Mouse (Mus musculus) liver, adult 2 months (tissue): Measurements from ENCODE around the gene Skida1. TPM values are rescaled to one million over a fixed set of nuclear protein-coding genes. Genes with fewer than 3 reads are reported as not detected.
A peak's percentile ranks its signal among the peaks of the same experiment; 100 is the strongest.

Experiments
- DNase-seq: peaks from one replicate; pipeline ENCODE4 v3.0.0-alpha.2; 2011; ENCODE audit warnings: low read depth, low spot score; ENCODE audit errors: extremely low read depth
- H3K27ac ChIP-seq: fragments of 200-500 bp; replicated peaks from 2 replicates; pipeline ENCODE4 v1.5.1; 2012; ENCODE audit warnings: low read depth, mild to moderate bottlenecking, control low read depth, inconsistent platforms, low read length; ENCODE audit not compliant: insufficient read depth
- H3K27me3 ChIP-seq: fragments of 200-500 bp; 2 replicates; pipeline ENCODE4 v1.6.1; 2012; ENCODE audit warnings: mild to moderate bottlenecking, moderate library complexity, low read length, inconsistent platforms; ENCODE audit not compliant: control insufficient read depth, insufficient read depth
- H3K36me3 ChIP-seq: fragments of 200-500 bp; 2 replicates; pipeline ENCODE4 v1.6.1; 2012; ENCODE audit warnings: low read length, inconsistent platforms; ENCODE audit not compliant: control insufficient read depth, insufficient read depth
- H3K4me1 ChIP-seq: fragments of 200-500 bp; 2 replicates; pipeline ENCODE4 v1.6.1; 2011; ENCODE audit warnings: low read length; ENCODE audit not compliant: control insufficient read depth, insufficient read depth
- H3K4me3 ChIP-seq: fragments of 200-500 bp; 2 replicates; pipeline ENCODE4 v1.5.1; 2011; ENCODE audit warnings: low read depth, mild to moderate bottlenecking, control low read depth, low read length, moderate library complexity; ENCODE audit not compliant: insufficient read depth
- H3K79me2 ChIP-seq: fragments of 200-500 bp; 2 replicates; pipeline ENCODE4 v1.6.1; 2012; ENCODE audit warnings: inconsistent platforms, mild to moderate bottlenecking, low read length, moderate library complexity; ENCODE audit not compliant: control insufficient read depth, insufficient read depth
- H3K9ac ChIP-seq: fragments of 200-500 bp; 2 replicates; pipeline ENCODE4 v1.6.1; 2012; ENCODE audit warnings: low read depth, mild to moderate bottlenecking, control low read depth, inconsistent platforms, low read length
- CTCF ChIP-seq: fragments of 200-500 bp; IDR thresholded peaks from 2 replicates; pipeline ENCODE4 v1.5.1; 2011; ENCODE audit warnings: low read depth, low read length, control low read depth
- POLR2A ChIP-seq: fragments of 200-500 bp; IDR thresholded peaks from 2 replicates; pipeline ENCODE4 v1.6.1; 2011; ENCODE audit warnings: low read length, control low read depth; ENCODE audit not compliant: insufficient read depth; ENCODE audit errors: extremely low read depth
- WGBS: fragments of 180-500 bp; shearing (Covaris S2); methylation state at CpG from one replicate; pipeline ENCODE4 v1.1.7; 2018; 5-methylcytosine and 5-hydroxymethylcytosine counted together
- polyA plus RNA-seq: library from polyadenylated mRNA; depleted of rRNA; stranded (reverse); fragments of >200 nt; gene quantifications from 2 replicates; pipeline ENCODE4 v1.2.3, GENCODE M21; 2012
- total RNA-seq: library from RNA; depleted of rRNA; stranded (reverse); fragments of >200 nt; gene quantifications from 2 replicates; pipeline ENCODE4 v1.2.3, GENCODE M21; 2014

Skida1 gene
- total and polyA plus RNA-seq, 2 experiments = 0.33 to 1.3 TPM

DNA sequence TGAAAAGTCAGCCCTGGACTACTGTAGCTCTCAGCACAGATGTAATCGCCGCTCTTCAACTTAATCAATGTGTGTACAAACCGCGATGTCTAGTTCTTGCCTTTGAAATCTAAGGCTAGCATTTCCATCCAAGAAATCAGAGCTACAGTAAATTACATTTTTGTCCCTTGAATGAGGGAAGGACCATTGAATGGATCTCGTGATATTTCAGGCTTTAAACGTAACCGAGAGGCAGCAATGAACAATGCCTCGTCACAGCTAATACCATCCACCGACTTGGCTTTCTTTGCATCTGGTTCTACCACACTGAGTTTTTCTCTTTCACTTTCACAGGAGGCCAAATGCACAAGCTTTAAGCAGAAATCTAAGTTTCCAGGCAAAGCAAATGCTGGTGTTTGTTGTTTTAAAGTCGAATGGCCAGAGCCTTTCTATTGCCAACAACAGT lies 1.7 kb upstream of the Skida1 start:
- WGBS = 22% methylated on average over 10 of the region's 10 CpGs
- Histone ChIP-seq H3K4me1 (peaks cover 10% of the 10 kb centered on the region; the same call in 1 of the 2 replicates), H3K79me2 (no peaks in the 10 kb centered on the region), H3K36me3 (no peaks in the 10 kb centered on the region), H3K4me3 (peak overlapping the region; percentile 21; the same call in 1 of the 2 replicates), H3K27ac (no peak overlapping the region), H3K9ac (no peak overlapping the region; the same call in 1 of the 2 replicates), H3K27me3 (no peaks in the 10 kb centered on the region)
- DNase-seq = no peak
- no peak for TF ChIP-seq POLR2A
- TF ChIP-seq CTCF = no peak

DNA sequence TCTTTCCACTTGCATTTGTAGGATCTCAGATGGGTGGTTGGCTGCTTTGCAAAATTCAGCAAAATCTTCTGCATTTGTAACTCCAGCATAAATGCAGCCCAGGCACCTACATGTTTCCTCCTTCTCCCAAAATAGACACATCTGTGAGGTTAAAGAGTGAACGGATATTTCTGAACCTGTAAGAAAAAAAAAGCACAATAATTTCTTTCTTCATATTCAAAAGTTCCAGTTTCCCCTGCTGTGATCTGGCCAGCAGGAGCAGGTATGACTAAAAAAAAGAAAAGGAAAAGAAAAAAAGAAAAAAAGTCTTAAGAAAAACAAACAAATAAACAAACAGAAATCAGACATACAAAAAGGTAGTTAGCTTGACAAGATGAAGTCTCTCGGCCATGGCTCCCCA lies 1.2 kb upstream of the Skida1 start:
- peak overlapping the region; percentile 21; the same call in 1 of the 2 replicates for H3K4me3 ChIP-seq
- H3K9ac ChIP-seq = no peak overlapping the region
- no peak overlapping the region for H3K27ac ChIP-seq
- WGBS = 59% methylated on average over 2 of the region's 2 CpGs
- no peak for DNase-seq
- TF ChIP-seq CTCF (no peak), POLR2A (no peak)
- H3K79me2 ChIP-seq = no peaks in the 10 kb centered on the region
- peaks cover 6% of the 10 kb centered on the region; the same call in 1 of the 2 replicates for H3K4me1 ChIP-seq
- no peaks in the 10 kb centered on the region for H3K27me3 ChIP-seq
- no peaks in the 10 kb centered on the region for H3K36me3 ChIP-seq

DNA sequence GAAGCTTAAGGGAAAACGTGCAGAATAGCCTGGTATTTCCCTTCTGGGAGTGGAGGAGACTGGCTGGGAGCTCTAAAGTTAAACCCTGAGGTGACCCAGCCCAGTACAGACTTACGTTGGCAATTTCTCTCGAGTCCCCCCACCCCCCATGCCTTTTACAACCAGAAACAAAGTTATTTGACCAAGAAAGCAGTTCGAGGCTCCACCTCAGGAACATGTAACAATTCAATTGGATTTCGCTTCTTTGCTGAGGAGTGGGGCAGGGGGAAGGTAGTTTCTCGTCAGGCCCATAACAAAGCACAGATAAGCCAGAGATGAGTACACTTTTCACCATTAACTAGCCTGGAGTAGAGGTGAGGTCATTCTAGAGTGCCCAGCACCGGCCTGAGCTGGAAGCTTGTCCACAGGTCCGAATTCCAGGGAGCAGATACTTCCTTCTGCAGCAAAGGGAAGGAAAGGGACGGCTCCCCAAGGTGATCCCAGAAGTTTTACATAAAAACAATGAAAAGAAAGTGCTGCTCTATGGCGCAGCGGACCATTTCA lies 499 bp upstream of the Skida1 start:
- no peak for TF ChIP-seq CTCF
- no peak for TF ChIP-seq POLR2A
- 64% methylated on average over 11 of the region's 11 CpGs for WGBS
- Histone ChIP-seq H3K36me3 (no peaks in the 10 kb centered on the region), H3K79me2 (no peaks in the 10 kb centered on the region), H3K27ac (no peak overlapping the region), H3K9ac (no peak overlapping the region), H3K27me3 (no peaks in the 10 kb centered on the region), H3K4me1 (peaks cover 5% of the 10 kb centered on the region; the same call in 1 of the 2 replicates), H3K4me3 (no peak overlapping the region)
- no peak for DNase-seq

DNA sequence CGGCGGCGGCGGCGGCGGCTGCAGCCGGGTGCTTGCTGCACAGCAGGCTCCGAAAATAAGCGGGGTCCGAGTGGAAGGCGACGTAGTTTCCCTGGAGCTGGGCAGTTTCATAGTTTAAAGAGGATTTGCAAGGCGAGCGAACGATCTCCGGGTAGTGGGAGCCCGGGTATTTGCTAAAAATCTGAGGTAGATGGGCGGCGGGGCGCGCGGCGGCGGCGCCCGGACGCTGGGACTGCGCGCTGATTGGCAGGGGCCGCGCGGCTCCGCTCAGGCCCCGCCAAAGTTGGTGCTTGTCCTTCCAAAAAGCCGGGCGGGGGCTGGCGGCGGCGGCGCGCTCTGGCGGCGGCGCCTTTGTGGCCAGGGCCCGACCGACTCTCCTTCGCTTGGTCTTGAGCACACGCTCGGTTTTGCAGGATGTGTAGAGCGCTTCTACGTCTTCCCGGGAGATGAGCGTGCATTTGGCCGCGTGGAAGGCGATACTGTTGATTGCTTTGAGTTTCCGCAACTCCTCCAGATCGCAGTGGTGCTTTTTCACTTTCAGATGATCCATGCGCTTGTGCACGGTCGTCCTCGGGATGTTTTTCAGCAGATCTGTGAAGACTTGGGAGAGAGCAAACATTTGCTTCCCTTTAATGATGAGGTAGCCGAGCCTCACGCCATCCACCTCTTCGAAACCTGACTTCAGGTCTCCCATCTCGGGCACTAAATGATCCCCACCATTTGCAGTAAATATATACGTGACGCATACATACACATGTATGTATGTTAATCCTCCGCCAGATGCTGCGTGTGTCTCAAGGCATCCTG lies 1.0 kb downstream of the Skida1 start:
- peak overlapping the region; percentile 47 for H3K27ac ChIP-seq
- TF ChIP-seq CTCF (no peak), POLR2A (no peak)
- H3K4me3 ChIP-seq = peak overlapping the region; percentile 62
- no peaks in the 10 kb centered on the region for H3K27me3 ChIP-seq
- 1% methylated on average over 70 of the region's 70 CpGs for WGBS
- DNase-seq = peak; percentile 44
- peak overlapping the region; percentile 89 for H3K9ac ChIP-seq
- H3K36me3 ChIP-seq = no peaks in the 10 kb centered on the region
- H3K4me1 ChIP-seq = 0 out of 2 replicates have a peak, but pooled peaks cover 3% of the 10 kb centered on the region
- no peaks in the 10 kb centered on the region for H3K79me2 ChIP-seq

DNA sequence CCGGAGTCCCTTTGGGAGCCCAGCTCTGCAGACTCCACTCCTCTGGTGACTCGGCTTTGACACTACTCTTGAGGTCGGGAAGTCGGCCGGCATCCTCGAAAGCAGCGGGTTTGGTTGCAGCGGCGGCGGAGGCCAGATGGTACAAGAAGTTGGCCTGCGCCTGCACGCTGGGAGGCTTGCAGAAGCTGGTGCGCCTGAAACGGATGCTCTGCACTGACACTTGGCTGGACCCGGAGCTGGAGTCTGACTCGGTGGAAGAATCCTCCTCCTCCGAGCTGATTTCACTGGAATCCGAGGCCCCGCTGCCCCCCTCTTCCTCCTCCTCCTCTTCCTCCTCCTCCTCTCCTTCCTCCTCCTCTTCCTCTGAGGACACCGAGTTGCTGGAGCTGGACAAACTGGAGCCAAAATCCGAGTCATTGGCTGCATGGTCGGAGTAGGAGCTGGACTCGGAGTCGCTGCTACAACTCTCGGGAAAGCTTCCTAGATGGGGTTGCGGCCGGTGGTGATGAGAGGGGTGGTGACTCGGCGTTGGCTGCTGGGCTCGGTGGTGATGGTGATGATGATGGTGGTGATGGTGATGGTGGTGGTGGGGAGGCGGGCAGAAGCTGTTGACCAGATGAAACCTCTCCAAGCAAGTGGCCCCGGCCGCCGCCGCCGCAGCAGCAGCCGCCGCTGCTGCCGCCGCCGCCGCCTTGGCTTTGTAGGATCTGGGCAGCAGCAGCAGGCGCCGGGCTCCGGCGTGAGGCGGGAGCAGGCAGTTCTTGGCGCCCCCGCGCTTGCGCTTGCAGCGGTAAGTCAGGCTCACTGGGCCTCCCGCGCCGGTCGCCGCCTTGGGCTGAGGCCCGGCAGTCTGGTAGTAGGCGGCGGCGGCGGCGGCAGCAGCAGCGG lies 1.8 kb downstream of the Skida1 start:
- TF ChIP-seq CTCF (no peak), POLR2A (no peak)
- Histone ChIP-seq H3K4me1 (0 out of 2 replicates have a peak, but pooled peaks cover 3% of the 10 kb centered on the region), H3K27ac (peak overlapping the region; percentile 47), H3K27me3 (no peaks in the 10 kb centered on the region), H3K9ac (peak overlapping the region; percentile 89), H3K79me2 (no peaks in the 10 kb centered on the region), H3K36me3 (no peaks in the 10 kb centered on the region), H3K4me3 (peak overlapping the region; percentile 62)
- DNase-seq = peak; percentile 30
- 2% methylated on average over 64 of the region's 64 CpGs for WGBS
